8 mouse cellular contexts compared by ENCODE assay signal in genomic region chr2:26902467-26903220, GRCm38 (mm10). TPM values are rescaled to one million over a fixed set of nuclear protein-coding genes. Genes with fewer than 3 reads are reported as not detected.
A peak's percentile ranks its signal among the peaks of the same experiment; 100 is the strongest.
DNase-seq lines count a peak whose midpoint lies in the region; ATAC-seq lines count a peak whose summit lies in the region.

TSS of gene Surf6 (minus strand) at chr2:26902879.

- no peaks in the 10 kb centered on the region for H3K9me3 ChIP-seq in intestine, embryonic 14.5 days (ENCODE audit: control insufficient read depth, low read length)

- intact Hi-C loops in left cerebral cortex, postnatal 14 days (cut with DNase I), result loop anchor here (10.0 kb wide), 1 partner anchor 258 kb away; no protein-coding TSS in a partner anchor

- H3K9ac ChIP-seq in intestine, embryonic 14.5 days (ENCODE audit: low read length), result peak within 1 kb of the TSS; percentile 75

- peak; percentile 93 for ATAC-seq in intestine, embryonic 14.5 days (replicated peaks; ENCODE audit: low FRiP score, low TSS enrichment, low read depth)

- peaks cover 58% of the 10 kb centered on the region for H3K36me3 ChIP-seq in intestine, embryonic 14.5 days (ENCODE audit: control insufficient read depth, insufficient read depth, low read length)

- H3K27ac ChIP-seq in intestine, embryonic 14.5 days (ENCODE audit: low read depth), result peak within 1 kb of the TSS; percentile 85

- under 1% methylated on average over 41 of the region's 41 CpGs for WGBS in intestine, embryonic 14.5 days

- H3K4me3 ChIP-seq in intestine, embryonic 14.5 days (ENCODE audit: low read depth, low read length), result peak within 1 kb of the TSS; percentile 93

- no peaks in the 10 kb centered on the region for H3K27me3 ChIP-seq in intestine, embryonic 14.5 days (replicated peaks; ENCODE audit: control insufficient read depth, insufficient read depth, low read length)

- peak within 1 kb of the TSS; percentile 82 for H3K4me2 ChIP-seq in intestine, embryonic 14.5 days (ENCODE audit: low read length)

- DNase-seq in adrenal gland, adult 18-20 months (ENCODE audit: low spot score in 2 of 2), result peak; percentile 90 to 94
- peak; percentile 97 for DNase-seq in embryo, embryonic 11 days
- peak; percentile 93 for DNase-seq in gastrocnemius, postnatal 25 days
- DNase-seq in intestine, embryonic 14.5 days (ENCODE audit: low spot score), result peak; percentile 91
- DNase-seq in left cerebral cortex, postnatal 14 days (ENCODE audit: low spot score in 2 of 2), result peak; percentile 97 to 98
- DNase-seq in mesoderm, embryonic 11.5 days (ENCODE audit: low read depth, low spot score), result peak; percentile 96
- peak; percentile 96 to 98 for DNase-seq in right cerebral cortex, postnatal 36 days (ENCODE audit: low spot score in 2 of 2)
- DNase-seq in yolk sac, embryonic 10.5 days (ENCODE audit: low spot score), result peak; percentile 98

- peaks cover 21% of the 10 kb centered on the region for H3K4me1 ChIP-seq in intestine, embryonic 14.5 days (replicated peaks; ENCODE audit: control insufficient read depth, insufficient read depth, low read length)

RNA-seq across cellular contexts. Expression of gene Surf6, which starts in this region (rescaled TPM):
- total RNA-seq in adrenal gland, adult 18-20 months (2021), result 10 to 100 TPM; 25.9 to 35.5 TPM
- total RNA-seq in gastrocnemius, postnatal 25 days (2021), result 10 to 100 TPM; 10.3 to 12.0 TPM
- polyA plus RNA-seq in intestine, embryonic 14.5 days (2014; fragmentation: Nextera tagmentation; extraction: Ambion mirVana), result 13.6 and 15.0 TPM in 2 replicates
- total RNA-seq in left cerebral cortex, postnatal 14 days (2021), result 10 to 100 TPM; 26.4 to 27.5 TPM

Comparison
In these comparisons a context has a peak if more than half of its experiments do, and no peak if none do; other contexts are left out.
1. Peak in every context shown above with its lines: DNase-seq, ATAC-seq, H3K4me3 ChIP-seq and H3K27ac ChIP-seq.